Mouse (Mus musculus) hindbrain, embryonic 15.5 days (tissue): Measurements from ENCODE around the gene Cacng7. TPM values are rescaled to one million over a fixed set of nuclear protein-coding genes. Genes with fewer than 3 reads are reported as not detected.
A peak's percentile ranks its signal among the peaks of the same experiment; 100 is the strongest.

ENCODE experiments used
- ATAC-seq: fragments of 200-750 bp; cut with Nextera tagmentation; 2 replicates; pipeline ENCODE4 v1.8.0; 2017; ENCODE audit warnings: low read depth, moderate number of reproducible peaks, moderate TSS enrichment; ENCODE audit not compliant: low FRiP score
- H3K27ac ChIP-seq: fragments of 300-500 bp; sonication (generic); replicated peaks from 2 replicates; pipeline ENCODE4 v1.5.1; 2015; ENCODE audit warnings: mild to moderate bottlenecking, inconsistent platforms
- H3K27me3 ChIP-seq: fragments of 300-500 bp; sonication (generic); 2 replicates; pipeline ENCODE4 v1.6.1; 2015; ENCODE audit warnings: control low read depth, inconsistent platforms
- H3K36me3 ChIP-seq: fragments of 300-500 bp; sonication (generic); 2 replicates; pipeline ENCODE4 v1.6.1; 2015; ENCODE audit warnings: control low read depth, inconsistent platforms
- H3K4me1 ChIP-seq: fragments of 300-500 bp; sonication (generic); replicated peaks from 2 replicates; pipeline ENCODE4 v1.6.1; 2015; ENCODE audit warnings: control low read depth, inconsistent platforms
- H3K4me2 ChIP-seq: fragments of 300-500 bp; sonication (generic); 2 replicates; pipeline ENCODE4 v1.6.1; 2015; ENCODE audit warnings: moderate library complexity, mild to moderate bottlenecking, inconsistent platforms
- H3K4me3 ChIP-seq: fragments of 300-500 bp; sonication (generic); 2 replicates; pipeline ENCODE4 v1.5.1; 2015; ENCODE audit warnings: mild to moderate bottlenecking, inconsistent platforms
- H3K9ac ChIP-seq: fragments of 300-500 bp; sonication (generic); 2 replicates; pipeline ENCODE4 v1.6.1; 2015; ENCODE audit warnings: inconsistent platforms
- H3K9me3 ChIP-seq: fragments of 300-500 bp; sonication (generic); 2 replicates; pipeline ENCODE4 v1.6.1; 2016; ENCODE audit warnings: control low read depth, inconsistent platforms
- WGBS: fragments of 180-500 bp; shearing (Covaris S2); methylation state at CpG from one replicate; pipeline ENCODE4 v1.1.7; 2015; 5-methylcytosine and 5-hydroxymethylcytosine counted together
- polyA plus RNA-seq: library from polyadenylated mRNA; unstranded; fragments of >200 nt; fragmentation: Nextera tagmentation; extraction: Ambion mirVana; gene quantifications from 2 replicates; pipeline ENCODE4 v1.2.1, GENCODE M21; 2015

The Cacng7 gene
- polyA plus RNA-seq, 1 experiment from 2014 or later, result 3.9 TPM

DNA sequence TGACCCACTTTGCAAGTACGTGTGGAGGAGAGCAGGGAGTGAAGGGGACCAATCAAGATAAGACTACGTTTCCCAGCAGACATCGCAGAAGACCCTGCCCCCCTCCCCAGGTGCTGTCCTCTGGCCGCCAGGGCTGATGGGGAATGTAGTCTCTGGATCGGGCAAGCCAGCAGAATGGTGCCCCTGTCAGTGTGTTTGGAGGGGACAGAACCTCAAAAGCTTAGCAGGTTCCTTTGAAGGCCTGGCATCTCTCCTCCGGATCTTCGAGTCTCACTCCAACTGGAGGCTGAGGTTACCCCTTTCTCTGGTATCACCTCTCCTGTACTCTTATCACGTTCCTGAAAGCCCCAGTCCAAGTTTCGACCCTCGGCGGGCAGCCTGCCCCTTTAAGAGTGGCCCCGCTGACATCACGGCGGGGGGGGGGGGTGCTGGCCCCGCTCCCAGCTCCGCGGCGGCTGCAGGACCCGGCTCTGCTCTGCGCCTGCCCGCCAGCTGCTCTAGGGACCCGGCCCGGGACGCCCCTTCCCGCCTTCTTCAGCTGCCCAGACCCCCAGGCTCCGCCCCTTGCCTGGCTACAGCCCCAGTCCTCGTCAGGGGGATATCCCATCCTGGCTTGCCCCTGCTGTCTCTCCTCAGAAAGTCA is 1.1 kb upstream of the Cacng7 start:
- H3K9ac ChIP-seq, result peak overlapping the region; percentile 88
- peaks cover 13% of the 10 kb centered on the region for H3K27me3 ChIP-seq
- WGBS, result under 1% methylated on average over 24 of the region's 27 CpGs
- H3K36me3 ChIP-seq, result 0 out of 2 replicates have a peak, but pooled peaks cover 6% of the 10 kb centered on the region
- peak overlapping the region; percentile 88 for H3K4me3 ChIP-seq
- peak; percentile 91 for ATAC-seq
- peak overlapping the region; percentile 67 for H3K4me2 ChIP-seq
- H3K27ac ChIP-seq, result peak overlapping the region; percentile 87
- H3K9me3 ChIP-seq, result no peaks in the 10 kb centered on the region
- peaks cover 28% of the 10 kb centered on the region for H3K4me1 ChIP-seq

DNA sequence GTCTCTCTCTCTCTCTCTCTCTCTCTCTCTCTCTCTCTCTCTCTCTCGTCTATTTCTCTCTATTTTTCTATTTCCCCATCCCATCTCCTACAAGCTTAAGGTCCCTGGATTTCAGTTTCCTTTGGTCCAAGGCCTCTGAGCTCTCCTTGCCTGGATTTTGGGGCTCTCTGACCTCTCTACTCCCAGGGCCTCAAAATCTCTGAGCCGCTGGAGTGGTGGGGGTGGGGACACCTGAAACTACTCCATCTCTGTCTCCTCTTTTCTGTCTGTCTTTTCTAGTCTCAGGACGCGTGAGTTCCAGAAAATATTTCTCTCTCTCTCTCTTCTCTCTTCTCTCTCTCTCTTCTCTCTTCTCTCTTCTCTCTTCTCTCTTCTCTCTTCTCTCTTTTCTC is 535 bp upstream of the Cacng7 start:
- 0 out of 2 replicates have a peak, but pooled peaks cover 6% of the 10 kb centered on the region for H3K36me3 ChIP-seq
- H3K27me3 ChIP-seq, result peaks cover 13% of the 10 kb centered on the region
- peak overlapping the region; percentile 67 for H3K4me2 ChIP-seq
- peak overlapping the region; percentile 88 for H3K4me3 ChIP-seq
- WGBS, result under 1% methylated on average over 4 of the region's 4 CpGs
- H3K27ac ChIP-seq, result peak overlapping the region; percentile 87
- peak; percentile 11; the same call in 1 of the 2 replicates for ATAC-seq
- no peaks in the 10 kb centered on the region for H3K9me3 ChIP-seq
- peaks cover 28% of the 10 kb centered on the region for H3K4me1 ChIP-seq
- peak overlapping the region; percentile 88 for H3K9ac ChIP-seq

DNA sequence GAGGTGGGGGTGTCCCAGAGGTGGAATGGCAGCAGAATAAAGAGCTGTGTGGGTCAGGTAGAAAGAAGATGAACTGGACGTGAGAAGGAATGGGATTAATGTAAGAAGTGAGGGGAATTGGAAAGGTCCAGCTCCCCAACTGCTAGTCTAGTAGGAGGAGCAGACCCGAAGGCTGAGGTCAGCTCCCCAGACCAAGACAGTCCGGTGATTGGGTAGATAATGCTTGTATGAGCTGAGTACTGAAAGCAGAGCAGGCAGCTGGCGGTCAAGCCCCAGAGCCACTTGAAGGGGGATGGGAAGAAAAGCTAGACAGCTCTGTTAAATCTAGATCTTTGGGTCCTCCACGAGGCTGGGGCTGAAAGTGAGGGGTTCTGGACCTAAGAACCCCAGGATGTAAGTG is 787 bp downstream of the Cacng7 start:
- WGBS, result 5% methylated on average over 5 of the region's 5 CpGs
- H3K27ac ChIP-seq, result peak overlapping the region; percentile 87
- peaks cover 28% of the 10 kb centered on the region for H3K4me1 ChIP-seq
- H3K9me3 ChIP-seq, result no peaks in the 10 kb centered on the region
- peaks cover 13% of the 10 kb centered on the region for H3K27me3 ChIP-seq
- peak overlapping the region; percentile 88 for H3K4me3 ChIP-seq
- peak overlapping the region; percentile 88 for H3K9ac ChIP-seq
- no peak for ATAC-seq
- H3K4me2 ChIP-seq, result peak overlapping the region; percentile 67
- H3K36me3 ChIP-seq, result no peaks in the 10 kb centered on the region

DNA sequence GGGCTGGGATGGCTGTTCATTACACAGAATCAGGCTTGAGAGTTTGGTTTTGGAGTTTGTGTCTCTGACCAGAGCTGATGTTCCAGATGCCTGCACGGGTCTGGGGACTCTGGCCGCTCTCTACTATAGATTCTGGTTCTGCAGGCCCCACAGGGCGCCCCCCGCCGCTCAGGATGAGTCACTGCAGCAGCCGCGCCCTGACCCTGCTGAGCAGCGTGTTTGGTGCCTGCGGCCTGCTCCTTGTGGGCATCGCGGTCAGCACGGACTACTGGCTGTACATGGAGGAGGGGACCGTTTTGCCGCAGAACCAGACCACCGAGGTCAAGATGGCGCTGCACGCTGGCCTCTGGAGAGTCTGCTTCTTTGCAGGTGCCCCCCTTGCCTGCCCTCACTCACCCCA is 3.7 kb downstream of the Cacng7 start:
- Histone ChIP-seq H3K9me3 (no peaks in the 10 kb centered on the region), H3K4me3 (no peak overlapping the region), H3K9ac (no peak overlapping the region), H3K27ac (no peak overlapping the region), H3K4me1 (peaks cover 16% of the 10 kb centered on the region), H3K36me3 (peaks cover 17% of the 10 kb centered on the region), H3K27me3 (no peaks in the 10 kb centered on the region), H3K4me2 (no peak overlapping the region)
- no peak for ATAC-seq
- 63% methylated on average over 17 of the region's 17 CpGs for WGBS

DNA sequence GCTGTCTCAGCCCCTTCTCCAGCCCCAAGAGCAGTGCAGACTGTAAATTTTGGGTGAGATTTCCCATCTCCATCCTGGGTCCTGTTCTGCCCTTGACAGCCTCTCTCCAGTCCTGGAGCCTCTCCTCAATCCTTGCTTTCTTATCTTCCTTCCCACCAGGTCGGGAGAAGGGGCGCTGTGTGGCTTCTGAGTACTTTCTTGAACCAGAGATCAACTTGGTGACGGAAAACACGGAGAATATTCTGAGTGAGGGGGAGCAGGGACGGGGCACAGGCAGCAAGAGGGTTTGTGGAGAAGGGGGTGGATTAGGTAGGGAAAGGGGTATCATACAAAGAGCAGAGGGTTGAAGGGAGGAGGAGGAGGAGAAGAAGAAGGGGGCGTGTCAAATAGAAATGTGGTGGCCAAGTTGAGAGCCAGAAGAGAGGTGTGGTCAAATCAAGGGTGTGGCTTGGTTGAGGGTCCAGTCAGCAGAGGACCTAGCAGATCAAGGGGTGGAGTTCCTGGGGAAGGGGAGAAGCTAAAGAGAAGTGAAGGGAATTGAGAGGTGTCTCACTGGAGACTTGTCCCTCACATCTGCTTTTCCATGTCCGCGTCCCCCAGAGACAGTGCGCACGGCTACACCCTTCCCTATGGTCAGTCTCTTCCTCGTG is 5.7 kb downstream of the Cacng7 start:
- Histone ChIP-seq H3K9ac (no peak overlapping the region), H3K4me2 (no peak overlapping the region), H3K4me3 (no peak overlapping the region), H3K36me3 (peaks cover 32% of the 10 kb centered on the region), H3K27ac (no peak overlapping the region), H3K4me1 (peaks cover 11% of the 10 kb centered on the region), H3K9me3 (no peaks in the 10 kb centered on the region), H3K27me3 (no peaks in the 10 kb centered on the region)
- WGBS, result 90% methylated on average over 11 of the region's 11 CpGs
- ATAC-seq, result no peak

DNA sequence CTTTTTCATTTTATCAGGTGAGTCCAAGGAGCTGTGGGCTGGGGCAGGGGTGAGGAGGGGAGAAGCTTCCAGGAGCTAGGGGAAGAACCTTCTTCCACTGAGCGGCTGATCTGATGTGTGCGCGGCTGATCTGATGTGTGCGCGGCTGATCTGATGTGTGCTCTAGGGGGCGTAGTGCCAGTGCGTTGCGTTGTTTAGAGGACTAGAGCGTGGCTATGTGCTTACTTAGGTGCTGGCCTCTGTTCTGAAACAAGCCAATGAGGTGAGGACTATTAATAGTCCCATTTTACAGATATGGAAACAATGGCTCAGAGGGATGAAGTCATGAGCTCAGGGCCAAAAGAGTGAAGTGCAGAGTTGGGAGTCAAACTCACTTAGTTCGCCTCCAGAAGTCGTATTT is 6.3 kb downstream of the Cacng7 start:
- ATAC-seq, result 0 out of 2 replicates have a peak, but pooled peaks have one; percentile 31
- WGBS, result 94% methylated on average over 11 of the region's 11 CpGs
- Histone ChIP-seq H3K27ac (no peak overlapping the region), H3K4me2 (no peak overlapping the region), H3K27me3 (no peaks in the 10 kb centered on the region), H3K4me3 (no peak overlapping the region), H3K9me3 (no peaks in the 10 kb centered on the region), H3K9ac (no peak overlapping the region), H3K36me3 (peaks cover 32% of the 10 kb centered on the region), H3K4me1 (peaks cover 5% of the 10 kb centered on the region)

DNA sequence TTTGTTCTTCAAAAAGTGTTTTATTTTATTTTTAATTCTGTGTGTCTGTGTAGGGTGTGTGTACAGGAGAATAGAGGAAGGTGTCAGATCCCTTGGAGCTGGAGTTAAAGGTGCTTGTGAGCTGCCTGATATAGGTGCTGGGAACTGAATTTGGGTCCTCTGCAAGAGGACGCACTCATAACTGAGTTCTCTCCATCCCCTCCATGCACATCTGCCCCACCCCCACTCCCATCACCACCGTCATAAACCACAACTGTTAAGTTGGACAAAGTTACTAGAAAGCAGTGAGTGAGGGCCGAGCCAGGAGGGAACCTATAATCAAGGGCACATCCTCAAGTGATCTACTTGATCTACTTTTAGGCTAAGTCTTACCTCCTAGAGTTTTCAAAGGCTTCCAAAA is 11.1 kb downstream of the Cacng7 start:
- no peaks in the 10 kb centered on the region for H3K4me1 ChIP-seq
- no peak for ATAC-seq
- no peak overlapping the region for H3K4me2 ChIP-seq
- H3K36me3 ChIP-seq, result peaks cover 53% of the 10 kb centered on the region
- 93% methylated on average over 3 of the region's 3 CpGs for WGBS
- H3K4me3 ChIP-seq, result no peak overlapping the region
- H3K27me3 ChIP-seq, result no peaks in the 10 kb centered on the region
- no peak overlapping the region for H3K9ac ChIP-seq
- H3K27ac ChIP-seq, result no peak overlapping the region
- no peaks in the 10 kb centered on the region for H3K9me3 ChIP-seq

DNA sequence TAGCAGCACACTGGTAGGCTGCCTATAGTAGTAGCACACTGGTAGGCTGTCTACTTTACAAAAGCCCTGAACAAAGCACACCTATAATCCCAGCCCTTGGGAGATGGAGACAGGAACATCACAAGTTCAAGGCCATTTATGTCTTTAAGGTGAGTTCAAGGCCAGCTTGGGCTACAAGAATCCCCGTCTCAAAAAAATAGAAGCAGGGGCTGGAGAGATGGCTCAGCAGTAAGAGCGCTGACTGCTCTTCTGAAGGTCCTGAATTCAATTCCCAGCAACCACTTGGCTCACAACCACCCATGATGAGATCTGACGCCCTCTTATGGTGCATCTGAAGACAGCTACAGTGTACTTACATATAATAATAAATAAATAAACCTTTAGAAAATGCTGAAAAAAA is 12.5 kb downstream of the Cacng7 start:
- Histone ChIP-seq H3K27ac (no peak overlapping the region), H3K4me1 (no peaks in the 10 kb centered on the region), H3K36me3 (peaks cover 51% of the 10 kb centered on the region), H3K9me3 (no peaks in the 10 kb centered on the region), H3K9ac (no peak overlapping the region), H3K27me3 (no peaks in the 10 kb centered on the region), H3K4me3 (no peak overlapping the region), H3K4me2 (no peak overlapping the region)
- no peak for ATAC-seq
- WGBS, result 96% methylated on average over 3 of the region's 3 CpGs

DNA sequence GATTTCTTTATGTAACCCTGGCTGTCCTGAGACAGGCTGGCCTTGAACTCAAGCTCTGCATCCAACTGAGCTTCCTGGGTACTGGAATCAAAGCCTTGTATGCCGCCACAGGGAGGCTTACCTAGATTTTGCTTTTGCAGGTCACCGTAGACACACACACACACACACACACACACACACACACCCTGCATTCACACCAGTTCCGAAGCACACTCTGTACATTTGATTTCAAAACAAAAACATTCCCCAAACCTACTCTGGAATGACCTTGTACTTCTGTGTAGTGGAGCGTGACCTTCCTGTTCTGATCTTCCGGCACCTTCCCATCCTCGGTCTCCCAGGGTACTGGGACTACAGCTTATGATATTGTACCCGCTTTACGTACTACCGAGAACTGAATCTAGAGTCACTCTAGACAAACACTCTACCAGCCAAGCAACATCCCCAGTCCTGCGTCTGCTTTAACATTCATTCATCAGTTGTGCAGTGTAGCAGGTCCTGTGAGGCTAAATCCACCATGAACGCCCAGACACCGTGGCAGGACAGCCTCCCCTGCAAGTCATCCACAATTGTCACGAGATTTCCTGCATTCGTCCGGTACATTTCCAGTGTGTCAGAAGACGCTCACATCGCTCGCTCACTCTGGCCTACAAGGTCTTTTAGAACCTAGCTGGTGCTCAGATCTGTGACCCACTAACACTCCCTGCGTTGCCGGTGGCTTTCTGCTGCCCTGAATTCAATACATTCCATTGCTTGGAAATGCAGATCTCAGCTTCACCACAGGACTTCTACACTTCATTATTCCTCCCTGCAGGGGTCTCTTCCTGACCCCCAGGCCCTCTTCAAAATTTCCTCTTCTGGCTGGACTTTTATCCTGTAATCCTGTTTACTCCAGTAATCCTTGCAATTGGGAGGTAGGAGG is 14.9 kb downstream of the Cacng7 start:
- no peaks in the 10 kb centered on the region for H3K9me3 ChIP-seq
- H3K36me3 ChIP-seq, result peaks cover 42% of the 10 kb centered on the region
- no peak for ATAC-seq
- no peak overlapping the region for H3K9ac ChIP-seq
- H3K4me2 ChIP-seq, result no peak overlapping the region
- no peaks in the 10 kb centered on the region for H3K27me3 ChIP-seq
- H3K27ac ChIP-seq, result no peak overlapping the region; the same call in 1 of the 2 replicates
- H3K4me1 ChIP-seq, result no peaks in the 10 kb centered on the region
- no peak overlapping the region for H3K4me3 ChIP-seq
- WGBS, result 38% methylated on average over 20 of the region's 20 CpGs

DNA sequence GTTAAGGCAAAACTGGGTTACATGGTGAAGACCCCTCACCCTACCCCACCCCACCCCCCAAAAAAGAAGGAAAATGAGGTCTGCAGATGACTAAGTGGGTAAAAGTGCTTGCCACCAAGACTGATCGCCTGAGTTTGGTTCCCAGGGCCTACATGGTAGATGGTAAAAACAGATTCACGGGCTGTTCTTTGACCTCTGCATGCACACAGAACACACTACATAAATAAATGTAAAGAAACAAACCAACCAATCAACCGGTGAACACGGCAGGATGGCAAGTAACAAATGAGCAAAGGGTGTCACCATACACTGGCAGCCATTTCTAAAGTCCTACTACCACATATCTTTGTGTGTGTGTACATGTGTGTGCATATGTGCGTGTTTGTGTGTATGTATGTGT is 15.6 kb downstream of the Cacng7 start:
- no peak for ATAC-seq
- Histone ChIP-seq H3K9me3 (no peaks in the 10 kb centered on the region), H3K4me1 (no peaks in the 10 kb centered on the region), H3K36me3 (peaks cover 42% of the 10 kb centered on the region), H3K4me2 (no peak overlapping the region), H3K4me3 (no peak overlapping the region), H3K27me3 (no peaks in the 10 kb centered on the region), H3K9ac (no peak overlapping the region), H3K27ac (no peak overlapping the region)
- 60% methylated on average over 5 of the region's 5 CpGs for WGBS

DNA sequence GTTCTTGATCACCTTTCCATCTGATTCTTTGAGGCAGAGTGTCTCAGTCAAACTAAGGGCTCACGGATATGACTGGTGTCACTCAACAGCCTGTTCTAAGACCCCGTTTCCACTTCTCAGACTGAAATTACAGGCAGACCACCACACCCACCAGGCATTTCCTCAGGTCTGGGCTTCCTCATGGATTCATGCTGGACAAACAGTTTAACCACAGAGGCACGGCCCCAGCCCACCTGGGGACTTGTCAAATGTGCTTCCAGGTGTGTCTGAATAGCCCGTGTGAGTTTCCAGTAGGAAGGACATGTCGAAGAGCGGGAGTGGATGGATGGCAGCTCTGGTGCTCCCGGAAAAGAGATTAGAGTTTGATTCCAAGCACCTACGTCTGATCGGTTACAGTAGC is 17.0 kb downstream of the Cacng7 start:
- Histone ChIP-seq H3K4me1 (no peaks in the 10 kb centered on the region), H3K4me2 (no peak overlapping the region), H3K36me3 (peaks cover 43% of the 10 kb centered on the region), H3K9ac (no peak overlapping the region), H3K4me3 (no peak overlapping the region), H3K27me3 (no peaks in the 10 kb centered on the region), H3K27ac (no peak overlapping the region), H3K9me3 (no peaks in the 10 kb centered on the region)
- 94% methylated on average over 9 of the region's 9 CpGs for WGBS
- ATAC-seq, result no peak

DNA sequence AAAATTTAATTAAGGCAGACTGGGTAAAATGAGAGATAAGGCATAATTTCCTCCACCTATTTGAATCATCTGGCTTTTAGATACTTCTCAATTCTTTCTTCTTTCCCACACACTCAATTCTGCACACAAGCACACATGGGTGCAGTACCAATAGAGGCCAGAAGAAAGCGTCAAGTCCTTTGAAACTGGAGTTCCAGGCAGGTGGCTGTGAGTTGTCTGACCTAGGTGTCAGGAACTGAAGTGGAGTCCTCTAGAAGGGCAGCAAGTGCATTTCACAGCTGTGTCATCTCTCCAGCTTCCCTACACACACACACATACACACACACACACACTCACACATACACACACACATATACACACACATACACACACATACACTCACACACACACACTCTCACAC is 18.8 kb downstream of the Cacng7 start:
- 95% methylated on average over 1 of the region's 1 CpGs for WGBS
- no peaks in the 10 kb centered on the region for H3K4me1 ChIP-seq
- H3K27ac ChIP-seq, result no peak overlapping the region
- H3K9ac ChIP-seq, result no peak overlapping the region
- no peaks in the 10 kb centered on the region for H3K27me3 ChIP-seq
- no peak for ATAC-seq
- H3K4me2 ChIP-seq, result no peak overlapping the region
- H3K36me3 ChIP-seq, result peaks cover 38% of the 10 kb centered on the region
- H3K4me3 ChIP-seq, result no peak overlapping the region
- H3K9me3 ChIP-seq, result no peaks in the 10 kb centered on the region
